Mouse (Mus musculus) gastrocnemius, adult 2 months (tissue): ENCODE measurements around the gene Ctbp2. TPM values are rescaled to one million over a fixed set of nuclear protein-coding genes. Genes with fewer than 3 reads are reported as not detected.
A peak's percentile ranks its signal among the peaks of the same experiment; 100 is the strongest.

ENCODE experiments used
- DNase-seq: peaks from one replicate; pipeline ENCODE4 v3.0.0; 2022
- H3K27ac ChIP-seq: fragments of 200-600 bp; 2 replicates; pipeline ENCODE4 v1.8.1; 2022; ENCODE audit warnings: mild to moderate bottlenecking
- H3K4me3 ChIP-seq: fragments of 200-600 bp; 2 replicates; pipeline ENCODE4 v1.8.1; 2022; ENCODE audit warnings: mild to moderate bottlenecking, moderate library complexity
- CTCF ChIP-seq: fragments of 200-600 bp; IDR thresholded peaks from 2 replicates; pipeline ENCODE4 v1.8.1; 2022; ENCODE audit warnings: antibody characterized with exemption, mild to moderate bottlenecking, moderate library complexity
- intact Hi-C: fragments of 180-260 bp; cut with DNase I; formaldehyde crosslinking; loops from one replicate; pipeline ENCODE4 v1.15.1; 2025
- total RNA-seq, 2 experiments: library from RNA; stranded (reverse); gene quantifications; 2 replicates each; pipeline ENCODE4 v1.2.3; 2021

Gene Ctbp2
- total RNA-seq, 2 experiments from 2014 or later: 18.7 to 23.0 TPM

DNA sequence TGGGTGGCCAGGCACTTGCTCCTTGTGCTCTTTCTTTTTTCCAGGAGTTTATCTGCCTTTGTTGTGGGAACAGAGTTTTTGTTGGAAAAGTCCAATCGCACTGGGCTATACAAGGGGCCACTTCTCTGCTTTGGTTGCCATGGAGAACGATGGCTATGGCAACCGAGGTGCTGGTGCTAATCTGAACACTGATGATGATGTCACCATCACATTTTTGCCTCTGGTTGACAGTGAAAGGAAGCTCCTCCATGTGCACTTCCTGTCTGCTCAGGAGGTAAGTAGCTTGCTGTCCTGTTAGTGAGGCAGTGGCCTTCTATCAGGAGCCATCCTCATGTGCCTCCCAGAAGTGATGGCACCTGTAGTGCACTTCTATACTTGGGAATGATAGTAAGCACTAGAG is 141.5 kb downstream of the Ctbp2 start:
- DNase-seq: no peak
- intact Hi-C loops: no loop called here
- no peak for TF ChIP-seq CTCF
- no peak overlapping the region for H3K27ac ChIP-seq
- no peak overlapping the region for H3K4me3 ChIP-seq

DNA sequence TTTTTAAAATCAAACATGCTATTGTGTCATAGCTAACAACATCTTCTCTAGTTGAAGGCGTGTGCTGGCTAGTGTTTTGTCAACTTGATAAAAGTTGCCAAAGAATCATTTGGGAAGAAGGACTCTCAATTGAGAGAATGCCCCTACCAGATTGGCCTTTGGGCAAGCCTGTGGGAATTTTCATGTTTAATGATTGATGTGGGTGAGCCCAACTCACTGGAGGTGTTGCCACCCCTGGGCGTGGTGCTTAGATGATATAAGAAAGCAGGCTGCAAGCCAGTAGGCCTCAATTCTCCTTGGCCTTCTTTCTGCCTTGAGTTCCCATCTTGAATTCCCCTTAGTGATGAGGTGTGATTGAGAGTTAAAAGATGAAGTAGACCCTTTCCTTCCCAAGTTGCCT is 146.2 kb downstream of the Ctbp2 start:
- TF ChIP-seq CTCF: no peak
- intact Hi-C loops: no loop called here
- Histone ChIP-seq H3K27ac (no peak overlapping the region), H3K4me3 (no peak overlapping the region)
- no peak for DNase-seq

DNA sequence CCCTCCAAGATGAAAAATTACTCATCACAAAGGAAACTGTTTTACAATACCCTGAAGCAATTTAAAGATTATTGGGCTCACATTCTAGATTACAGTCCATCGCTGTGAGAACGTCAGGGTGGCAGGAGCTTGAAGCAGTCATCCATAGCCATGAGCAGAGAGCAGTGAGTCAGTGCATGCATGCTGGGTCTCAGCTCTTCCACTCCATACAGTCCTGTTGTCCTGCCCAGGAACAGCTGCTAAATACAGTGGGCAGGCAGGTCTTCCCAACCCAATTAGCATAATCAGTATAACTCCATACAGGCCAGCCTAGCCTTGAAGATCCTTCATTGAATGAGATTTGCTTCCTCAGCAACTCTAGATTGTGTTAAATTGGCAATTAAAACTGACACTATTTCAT is 148.1 kb downstream of the Ctbp2 start:
- H3K4me3 ChIP-seq: no peak overlapping the region
- no peak overlapping the region for H3K27ac ChIP-seq
- intact Hi-C loops: no loop called here
- no peak for DNase-seq
- TF ChIP-seq CTCF: no peak

- Histone ChIP-seq H3K4me3 (no peak overlapping the region), H3K27ac (no peak overlapping the region)
- TF ChIP-seq CTCF: peak; percentile 7; the same call in 1 of the 2 replicates
- intact Hi-C loops: no loop called here
- DNase-seq: no peak
Measured at GRCm38 (mm10) chr7:132972079-132972478, 152.1 kb downstream of the Ctbp2 start.

- H3K4me3 ChIP-seq: no peak overlapping the region
- TF ChIP-seq CTCF: no peak
- intact Hi-C loops: no loop called here
Measured at GRCm38 (mm10) chr7:132965707-132966106, 158.4 kb downstream of the Ctbp2 start.

DNA sequence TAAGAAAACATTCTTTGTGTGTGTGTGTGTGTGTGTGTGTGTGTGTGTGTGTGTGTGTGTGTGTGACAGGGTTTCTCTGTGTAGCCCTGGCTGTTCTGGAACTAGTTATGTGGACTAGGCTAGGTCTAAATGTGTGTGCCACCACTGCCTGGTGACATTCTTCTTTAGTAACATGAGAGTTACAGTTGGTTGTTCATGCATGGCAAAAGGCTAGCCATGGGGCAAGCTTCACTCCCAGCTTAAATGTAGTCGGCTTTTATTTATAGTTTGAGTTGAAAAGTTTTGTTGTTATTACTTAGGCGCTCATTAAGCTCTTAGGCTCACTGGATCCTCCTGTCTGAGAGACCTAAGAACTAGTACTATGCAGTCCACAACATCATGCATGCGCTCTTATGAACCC is 159.8 kb downstream of the Ctbp2 start:
- intact Hi-C loops: no loop called here
- H3K4me3 ChIP-seq: no peak overlapping the region
- H3K27ac ChIP-seq: peak overlapping the region; percentile 80
- no peak for DNase-seq
- TF ChIP-seq CTCF: no peak

More at GRCm38 (mm10) chr7:132965707-132966106, 158.4 kb downstream of the Ctbp2 start:
- DNase-seq: no peak
- no peak overlapping the region for H3K27ac ChIP-seq

DNA sequence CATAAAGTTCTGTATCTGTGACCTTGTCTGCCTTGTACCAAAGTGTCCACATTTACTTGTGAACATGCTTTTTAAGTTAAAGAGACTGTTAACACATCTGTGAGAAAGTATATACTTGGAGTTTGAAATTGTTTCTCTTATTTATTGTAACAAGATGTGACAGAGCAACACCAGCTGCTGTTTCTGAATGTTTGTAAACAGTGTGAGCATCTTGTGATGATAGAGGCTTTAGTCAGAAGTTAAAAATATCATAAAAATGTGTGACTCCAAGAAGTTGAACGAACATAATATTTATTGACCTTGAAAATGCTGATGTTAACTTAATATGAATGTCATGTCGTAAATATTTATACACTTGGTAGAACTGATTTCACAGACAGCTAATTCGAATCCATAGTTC is 173.5 kb downstream of the Ctbp2 start:
- DNase-seq: no peak
- TF ChIP-seq CTCF: no peak

GRCm38 (mm10) chr7:132949968-132950367 is 174.2 kb downstream of the Ctbp2 start:
- DNase-seq: no peak
- peak overlapping the region; percentile 11; the same call in 1 of the 2 replicates for H3K4me3 ChIP-seq
- peak overlapping the region; percentile 86 for H3K27ac ChIP-seq
- no peak for TF ChIP-seq CTCF
- intact Hi-C loops: no loop called here

More for the DNA sequence above, 173.5 kb downstream of the Ctbp2 start:
- H3K4me3 ChIP-seq: peak overlapping the region; percentile 11; the same call in 1 of the 2 replicates
- intact Hi-C loops: no loop called here
- peak overlapping the region; percentile 86 for H3K27ac ChIP-seq

GRCm38 (mm10) chr7:132940569-132940968 is 183.6 kb downstream of the Ctbp2 start:
- DNase-seq: no peak
- H3K4me3 ChIP-seq: no peak overlapping the region
- intact Hi-C loops: no loop called here
- no peak for TF ChIP-seq CTCF
- H3K27ac ChIP-seq: peak overlapping the region; percentile 89

GRCm38 (mm10) chr7:132939118-132939517 is 185.0 kb downstream of the Ctbp2 start:
- H3K27ac ChIP-seq: peak overlapping the region; percentile 89
- no peak overlapping the region for H3K4me3 ChIP-seq
- no peak for TF ChIP-seq CTCF
- no peak for DNase-seq
- intact Hi-C loops: no loop called here

Other genes with a start within 250 kb of the Ctbp2 start
- gene Zranb1, start 193.2 kb downstream of the Ctbp2 start, total RNA-seq: 10 to 100 TPM; 47.0 to 54.5 TPM
- gene Fgfr2, start 1.0 kb downstream of the Ctbp2 start, total RNA-seq: under 1 TPM; 0.15 to 0.33 TPM